Mouse (Mus musculus): ENCODE results near the gene Cbl. TPM values are rescaled to one million over a fixed set of nuclear protein-coding genes. Genes with fewer than 3 reads are reported as not detected.

Cbl gene
- polyA plus RNA-seq, 1 experiment from 2014 or later = 10.4 TPM

GRCm38 (mm10) chr9:44178811-44179210 lies 55.0 kb downstream of the Cbl start:
- WGBS = 93% methylated on average over 12 of the region's 12 CpGs
- Histone ChIP-seq H3K4me2 (no peak overlapping the region), H3K9me3 (no peaks in the 10 kb centered on the region), H3K4me3 (no peak overlapping the region), H3K27me3 (replicated peaks) (no peaks in the 10 kb centered on the region), H3K27ac (replicated peaks) (no peak overlapping the region), H3K4me1 (peaks cover 64% of the 10 kb centered on the region), H3K9ac (no peak overlapping the region), H3K36me3 (peaks cover 14% of the 10 kb centered on the region)
- no peak for ATAC-seq (ENCODE audit: extremely low read depth, insufficient number of reproducible peaks, low FRiP score, low TSS enrichment)

- Histone ChIP-seq H3K9me3 (no peaks in the 10 kb centered on the region), H3K9ac (no peak overlapping the region), H3K27me3 (replicated peaks) (no peaks in the 10 kb centered on the region), H3K4me1 (peaks cover 61% of the 10 kb centered on the region), H3K4me3 (no peak overlapping the region), H3K27ac (replicated peaks) (no peak overlapping the region), H3K4me2 (no peak overlapping the region), H3K36me3 (peaks cover 14% of the 10 kb centered on the region)
- 82% methylated on average over 14 of the region's 14 CpGs for WGBS
- ATAC-seq (ENCODE audit: extremely low read depth, insufficient number of reproducible peaks, low FRiP score, low TSS enrichment) = no peak
Observed at GRCm38 (mm10) chr9:44178389-44178788, 55.5 kb downstream of the Cbl start.

- H3K9me3 ChIP-seq = no peaks in the 10 kb centered on the region
- H3K4me1 ChIP-seq = peaks cover 53% of the 10 kb centered on the region
- no peak overlapping the region for H3K9ac ChIP-seq
- ATAC-seq (ENCODE audit: extremely low read depth, insufficient number of reproducible peaks, low FRiP score, low TSS enrichment) = no peak
- 34% methylated on average over 2 of the region's 2 CpGs for WGBS
- peaks cover 23% of the 10 kb centered on the region for H3K36me3 ChIP-seq
- H3K27me3 ChIP-seq (replicated peaks) = no peaks in the 10 kb centered on the region
- no peak overlapping the region for H3K4me2 ChIP-seq
- H3K4me3 ChIP-seq = no peak overlapping the region
- H3K27ac ChIP-seq (replicated peaks) = peak overlapping the region; percentile 66
Observed at GRCm38 (mm10) chr9:44177405-44177804, 56.4 kb downstream of the Cbl start.

- H3K9ac ChIP-seq = peak overlapping the region; percentile 5; the same call in 1 of the 2 replicates
- H3K4me1 ChIP-seq = peaks cover 49% of the 10 kb centered on the region
- 46% methylated on average over 1 of the region's 1 CpGs for WGBS
- no peak for ATAC-seq (ENCODE audit: extremely low read depth, insufficient number of reproducible peaks, low FRiP score, low TSS enrichment)
- no peaks in the 10 kb centered on the region for H3K9me3 ChIP-seq
- H3K27me3 ChIP-seq (replicated peaks) = no peaks in the 10 kb centered on the region
- peak overlapping the region; percentile 48 for H3K4me2 ChIP-seq
- peak overlapping the region; percentile 85 for H3K27ac ChIP-seq (replicated peaks)
- H3K36me3 ChIP-seq = peaks cover 37% of the 10 kb centered on the region
- H3K4me3 ChIP-seq = no peak overlapping the region
Observed at GRCm38 (mm10) chr9:44175957-44176356, 57.9 kb downstream of the Cbl start.

- no peaks in the 10 kb centered on the region for H3K9me3 ChIP-seq
- H3K9ac ChIP-seq = peak overlapping the region; percentile 5; the same call in 1 of the 2 replicates
- H3K27ac ChIP-seq (replicated peaks) = peak overlapping the region; percentile 85
- no peaks in the 10 kb centered on the region for H3K27me3 ChIP-seq (replicated peaks)
- H3K36me3 ChIP-seq = peaks cover 41% of the 10 kb centered on the region
- H3K4me2 ChIP-seq = peak overlapping the region; percentile 48
- 20% methylated on average over 6 of the region's 6 CpGs for WGBS
- peaks cover 49% of the 10 kb centered on the region for H3K4me1 ChIP-seq
- no peak for ATAC-seq (ENCODE audit: extremely low read depth, insufficient number of reproducible peaks, low FRiP score, low TSS enrichment)
- H3K4me3 ChIP-seq = no peak overlapping the region
Observed at GRCm38 (mm10) chr9:44175556-44175955, 58.3 kb downstream of the Cbl start.

- H3K27ac ChIP-seq (replicated peaks) = peak overlapping the region; percentile 89
- peaks cover 57% of the 10 kb centered on the region for H3K36me3 ChIP-seq
- no peak for ATAC-seq (ENCODE audit: extremely low read depth, insufficient number of reproducible peaks, low FRiP score, low TSS enrichment)
- H3K9me3 ChIP-seq = no peaks in the 10 kb centered on the region
- H3K4me1 ChIP-seq = peaks cover 46% of the 10 kb centered on the region
- no peaks in the 10 kb centered on the region for H3K27me3 ChIP-seq (replicated peaks)
- peak overlapping the region; percentile 37 for H3K9ac ChIP-seq
- H3K4me3 ChIP-seq = no peak overlapping the region
- H3K4me2 ChIP-seq = peak overlapping the region; percentile 36; the same call in 1 of the 2 replicates
- WGBS = 5% methylated on average over 3 of the region's 3 CpGs
Observed at GRCm38 (mm10) chr9:44170691-44171151, 63.1 kb downstream of the Cbl start.

- ATAC-seq (ENCODE audit: extremely low read depth, insufficient number of reproducible peaks, low FRiP score, low TSS enrichment) = no peak
- no peak overlapping the region for H3K4me2 ChIP-seq
- H3K4me3 ChIP-seq = no peak overlapping the region
- peaks cover 35% of the 10 kb centered on the region for H3K4me1 ChIP-seq
- peaks cover 75% of the 10 kb centered on the region for H3K36me3 ChIP-seq
- WGBS = 76% methylated on average over 5 of the region's 5 CpGs
- no peaks in the 10 kb centered on the region for H3K27me3 ChIP-seq (replicated peaks)
- H3K9me3 ChIP-seq = no peaks in the 10 kb centered on the region
- peak overlapping the region; percentile 89; the same call in 1 of the 2 replicates for H3K27ac ChIP-seq (replicated peaks)
- H3K9ac ChIP-seq = no peak overlapping the region
Observed at GRCm38 (mm10) chr9:44168931-44169330, 64.9 kb downstream of the Cbl start.

- ATAC-seq (ENCODE audit: extremely low read depth, insufficient number of reproducible peaks, low FRiP score, low TSS enrichment) = no peak
- Histone ChIP-seq H3K9ac (no peak overlapping the region), H3K9me3 (no peaks in the 10 kb centered on the region), H3K27me3 (replicated peaks) (no peaks in the 10 kb centered on the region), H3K4me3 (no peak overlapping the region), H3K27ac (replicated peaks) (0 out of 2 replicates have a peak overlapping the region, but pooled peaks have one; percentile 4), H3K36me3 (peaks cover 90% of the 10 kb centered on the region), H3K4me1 (peaks cover 9% of the 10 kb centered on the region), H3K4me2 (no peak overlapping the region)
- WGBS = 60% methylated on average over 3 of the region's 3 CpGs
Observed at GRCm38 (mm10) chr9:44159886-44160285, 74.0 kb downstream of the Cbl start.

- Histone ChIP-seq H3K27me3 (replicated peaks) (no peaks in the 10 kb centered on the region), H3K4me2 (no peak overlapping the region), H3K9ac (no peak overlapping the region), H3K4me1 (peaks cover 29% of the 10 kb centered on the region), H3K4me3 (no peak overlapping the region), H3K36me3 (peaks cover 86% of the 10 kb centered on the region), H3K9me3 (no peaks in the 10 kb centered on the region), H3K27ac (replicated peaks) (no peak overlapping the region)
- 46% methylated on average over 3 of the region's 3 CpGs for WGBS
- ATAC-seq (ENCODE audit: extremely low read depth, insufficient number of reproducible peaks, low FRiP score, low TSS enrichment) = no peak
Observed at GRCm38 (mm10) chr9:44147290-44147689, 86.6 kb downstream of the Cbl start.

- Histone ChIP-seq H3K4me1 (peaks cover 33% of the 10 kb centered on the region), H3K4me2 (no peak overlapping the region), H3K9ac (no peak overlapping the region), H3K27me3 (replicated peaks) (no peaks in the 10 kb centered on the region), H3K27ac (replicated peaks) (peak overlapping the region; percentile 45; the same call in 1 of the 2 replicates), H3K9me3 (no peaks in the 10 kb centered on the region), H3K36me3 (peaks cover 86% of the 10 kb centered on the region), H3K4me3 (no peak overlapping the region)
- no peak for ATAC-seq (ENCODE audit: extremely low read depth, insufficient number of reproducible peaks, low FRiP score, low TSS enrichment)
Observed at GRCm38 (mm10) chr9:44144718-44145060, 89.2 kb downstream of the Cbl start.

GRCm38 (mm10) chr9:44144023-44144717 lies 89.7 kb downstream of the Cbl start:
- H3K36me3 ChIP-seq = peaks cover 86% of the 10 kb centered on the region
- peak overlapping the region; percentile 45; the same call in 1 of the 2 replicates for H3K27ac ChIP-seq (replicated peaks)
- H3K9me3 ChIP-seq = no peaks in the 10 kb centered on the region
- WGBS = 28% methylated on average over 7 of the region's 8 CpGs
- ATAC-seq (ENCODE audit: extremely low read depth, insufficient number of reproducible peaks, low FRiP score, low TSS enrichment) = no peak
- no peak overlapping the region for H3K4me3 ChIP-seq
- H3K4me1 ChIP-seq = peaks cover 36% of the 10 kb centered on the region
- H3K4me2 ChIP-seq = no peak overlapping the region
- H3K27me3 ChIP-seq (replicated peaks) = no peaks in the 10 kb centered on the region
- H3K9ac ChIP-seq = 0 out of 2 replicates have a peak overlapping the region, but pooled peaks have one; percentile 28

GRCm38 (mm10) chr9:44143421-44143820 lies 90.4 kb downstream of the Cbl start:
- H3K36me3 ChIP-seq = peaks cover 87% of the 10 kb centered on the region
- peak overlapping the region; percentile 45; the same call in 1 of the 2 replicates for H3K27ac ChIP-seq (replicated peaks)
- no peaks in the 10 kb centered on the region for H3K27me3 ChIP-seq (replicated peaks)
- H3K9ac ChIP-seq = peak overlapping the region; percentile 28; the same call in 1 of the 2 replicates
- H3K4me3 ChIP-seq = no peak overlapping the region
- H3K4me2 ChIP-seq = no peak overlapping the region
- no peaks in the 10 kb centered on the region for H3K9me3 ChIP-seq
- peaks cover 43% of the 10 kb centered on the region for H3K4me1 ChIP-seq
- no peak for ATAC-seq (ENCODE audit: extremely low read depth, insufficient number of reproducible peaks, low FRiP score, low TSS enrichment)
- 69% methylated on average over 5 of the region's 5 CpGs for WGBS
